Mouse (Mus musculus) liver, embryonic 14.5 days (tissue): ENCODE data around the gene Catip. TPM values are rescaled to one million over a fixed set of nuclear protein-coding genes. Genes with fewer than 3 reads are reported as not detected.

Experiments
- ATAC-seq: fragments of 200-750 bp; cut with Nextera tagmentation; 2 replicates; pipeline ENCODE4 v1.8.0; 2017; ENCODE audit warnings: moderate number of reproducible peaks, mild to moderate bottlenecking, moderate library complexity; ENCODE audit not compliant: insufficient read depth
- DNase-seq, 3 experiments: peaks; one replicate each; pipeline ENCODE4 v3.0.0-alpha.2; 2012 to 2013; ENCODE audit warnings: low read depth in 3 of 3, low spot score in 3 of 3
- H3K27ac ChIP-seq: fragments of 300-500 bp; sonication (generic); 2 replicates; pipeline ENCODE4 v1.5.1; 2014; ENCODE audit warnings: moderate library complexity, mild to moderate bottlenecking, control low read depth, inconsistent platforms
- H3K27me3 ChIP-seq: fragments of 300-500 bp; sonication (generic); 2 replicates; pipeline ENCODE4 v1.6.1; 2014; ENCODE audit warnings: mild to moderate bottlenecking, low read length, moderate library complexity; ENCODE audit not compliant: control insufficient read depth, insufficient read depth
- H3K36me3 ChIP-seq: fragments of 300-500 bp; sonication (generic); replicated peaks from 2 replicates; pipeline ENCODE4 v1.6.1; 2014; ENCODE audit warnings: low read depth; ENCODE audit not compliant: control insufficient read depth, insufficient read depth
- H3K4me1 ChIP-seq, 2 experiments: fragments of 200-500 bp in 1 of 2; fragments of 300-500 bp in 1 of 2; sonication (generic) in 1 of 2; replicated peaks; 2 replicates each; pipeline ENCODE4 v1.6.1; 2012 to 2014; ENCODE audit warnings: antibody characterized with exemption in 1 of 2, inconsistent platforms in 1 of 2, low read length in 1 of 2; ENCODE audit not compliant: control insufficient read depth in 2 of 2, insufficient read depth in 2 of 2
- H3K4me2 ChIP-seq: fragments of 300-500 bp; sonication (generic); 2 replicates; pipeline ENCODE4 v1.6.1; 2014; ENCODE audit warnings: low read depth, mild to moderate bottlenecking, control low read depth, moderate library complexity
- H3K4me3 ChIP-seq, 2 experiments: fragments of 200-500 bp in 1 of 2; fragments of 300-500 bp in 1 of 2; sonication (generic) in 1 of 2; 2 replicates each; pipeline ENCODE4 v1.5.1; 2012 to 2014; ENCODE audit warnings: low read depth in 2 of 2, low read length in 2 of 2, mild to moderate bottlenecking in 2 of 2, control low read depth in 1 of 2, inconsistent platforms in 1 of 2, moderate library complexity in 1 of 2; ENCODE audit not compliant: insufficient read depth in 1 of 2
- H3K9ac ChIP-seq: fragments of 300-500 bp; sonication (generic); replicated peaks from 2 replicates; pipeline ENCODE4 v1.6.1; 2014; ENCODE audit warnings: mild to moderate bottlenecking, control low read depth, moderate library complexity
- H3K9me3 ChIP-seq: fragments of 300-500 bp; sonication (generic); 2 replicates; pipeline ENCODE4 v1.6.1; 2016; ENCODE audit warnings: low read length, mixed read lengths; ENCODE audit not compliant: control insufficient read depth
- CTCF ChIP-seq: IDR thresholded peaks from 2 replicates; pipeline ENCODE4 v1.5.1; 2016; ENCODE audit warnings: antibody characterized with exemption, low read depth, control low read depth
- EP300 ChIP-seq: IDR thresholded peaks from 2 replicates; pipeline ENCODE4 v1.6.1; 2016; ENCODE audit warnings: antibody characterized with exemption, low read depth
- WGBS: fragments of 180-500 bp; shearing (Covaris S2); extraction: QIAGEN DNeasy Blood & Tissue Kit; methylation state at CpG from one replicate; pipeline ENCODE4 v1.1.7; 2014; ENCODE audit not compliant: insufficient replicate concordance; 5-methylcytosine and 5-hydroxymethylcytosine counted together
- polyA plus RNA-seq, 2 experiments: library from polyadenylated mRNA; depleted of rRNA in 1 of 2; stranded (reverse) in 1 of 2; unstranded in 1 of 2; fragments of >200 nt; fragmentation: Nextera tagmentation in 1 of 2; extraction: Ambion mirVana in 1 of 2; gene quantifications; 2 replicates each; pipeline versions ENCODE4 v1.2.1 to v1.2.3; 2012 to 2014

Gene Catip
- polyA plus RNA-seq, 2 experiments, result 0.10 TPM; not detected in 1

- WGBS, result 64% methylated on average over 9 of the region's 9 CpGs
- no peak overlapping the region for H3K4me2 ChIP-seq
- H3K27me3 ChIP-seq, result no peaks in the 10 kb centered on the region
- no peaks in the 10 kb centered on the region for H3K4me1 ChIP-seq
- no peak overlapping the region for H3K4me3 ChIP-seq
- no peak overlapping the region for H3K27ac ChIP-seq
- no peak for TF ChIP-seq EP300
- no peak for TF ChIP-seq CTCF
- no peak for ATAC-seq
- no peak for DNase-seq
- H3K36me3 ChIP-seq, result no peaks in the 10 kb centered on the region
- no peaks in the 10 kb centered on the region for H3K9me3 ChIP-seq
- H3K9ac ChIP-seq, result no peak overlapping the region
These were observed 8.3 kb upstream of the Catip start for GRCm38 (mm10) chr1:74353453-74354229.

GRCm38 (mm10) chr1:74357531-74357930 lies 4.4 kb upstream of the Catip start:
- H3K4me2 ChIP-seq, result no peak overlapping the region
- H3K36me3 ChIP-seq, result no peaks in the 10 kb centered on the region
- H3K4me1 ChIP-seq, result no peaks in the 10 kb centered on the region
- no peaks in the 10 kb centered on the region for H3K27me3 ChIP-seq
- TF ChIP-seq CTCF, result no peak
- TF ChIP-seq EP300, result no peak
- no peak overlapping the region for H3K27ac ChIP-seq
- H3K9me3 ChIP-seq, result no peaks in the 10 kb centered on the region
- ATAC-seq (no peak), DNase-seq (no peak)
- H3K4me3 ChIP-seq, result no peak overlapping the region
- H3K9ac ChIP-seq, result no peak overlapping the region

GRCm38 (mm10) chr1:74359952-74360517 lies 1.9 kb upstream of the Catip start:
- Histone ChIP-seq H3K9me3 (no peaks in the 10 kb centered on the region), H3K9ac (no peak overlapping the region), H3K4me3 (no peak overlapping the region), H3K27me3 (no peaks in the 10 kb centered on the region), H3K4me1 (no peaks in the 10 kb centered on the region; a peak in 2 of 4 replicates), H3K27ac (no peak overlapping the region), H3K36me3 (no peaks in the 10 kb centered on the region), H3K4me2 (no peak overlapping the region)
- no peak for TF ChIP-seq EP300
- WGBS, result 62% methylated on average over 5 of the region's 5 CpGs
- DNase-seq (no peak), ATAC-seq (no peak)

DNA sequence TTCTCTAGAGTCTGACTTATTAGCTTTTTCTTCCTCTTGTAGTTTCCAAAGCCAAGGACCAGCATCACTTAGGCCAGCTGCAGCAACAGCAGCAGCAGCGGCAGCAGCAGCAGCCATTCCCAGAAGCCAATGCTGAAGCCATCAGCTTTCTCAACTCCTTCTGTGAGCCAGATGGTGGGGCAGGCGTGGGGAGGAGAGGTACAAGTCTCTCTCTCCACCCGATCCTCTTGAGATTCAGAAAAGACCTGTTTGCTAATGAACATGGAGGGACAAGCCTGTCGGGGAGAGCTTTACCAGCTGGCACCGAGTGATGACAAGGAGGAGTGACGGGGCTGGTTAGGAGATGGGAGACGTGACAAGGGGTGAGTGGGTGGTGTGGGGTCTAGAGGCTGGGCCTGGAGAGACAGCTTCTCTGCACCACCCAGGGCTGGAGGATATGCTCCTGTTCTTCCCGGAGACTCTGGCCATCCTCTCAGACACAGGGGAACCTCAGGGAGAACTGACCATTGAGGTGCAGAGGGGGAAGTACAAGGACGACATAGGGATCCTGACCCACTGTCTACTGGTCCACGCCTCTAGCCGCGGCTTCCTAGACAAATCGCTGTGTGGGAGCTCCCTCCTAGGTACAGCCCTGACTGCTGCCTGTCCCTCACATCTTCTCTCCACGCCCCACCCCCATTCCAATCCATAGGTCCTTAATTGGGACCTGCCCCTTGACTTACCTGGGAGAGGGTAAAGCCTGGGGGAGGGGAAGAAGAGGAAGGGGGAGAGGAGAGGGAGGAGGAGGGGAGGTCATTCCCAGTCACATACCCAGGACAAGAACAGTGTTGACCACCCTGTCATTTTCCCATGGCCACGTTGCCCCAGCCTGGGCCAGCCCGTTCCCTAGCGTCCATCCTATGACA lies 669 bp downstream of the Catip start:
- peaks cover 0 to 2% of the 10 kb centered on the region in 2 experiments; a peak in 2 of 4 replicates for H3K4me1 ChIP-seq
- DNase-seq, result no peak
- no peaks in the 10 kb centered on the region for H3K27me3 ChIP-seq
- no peak for TF ChIP-seq CTCF
- TF ChIP-seq EP300, result no peak
- WGBS, result 56% methylated on average over 17 of the region's 17 CpGs
- no peak overlapping the region for H3K9ac ChIP-seq
- no peak overlapping the region for H3K4me3 ChIP-seq
- H3K9me3 ChIP-seq, result no peaks in the 10 kb centered on the region
- H3K27ac ChIP-seq, result no peak overlapping the region
- no peaks in the 10 kb centered on the region for H3K36me3 ChIP-seq
- H3K4me2 ChIP-seq, result no peak overlapping the region
- ATAC-seq, result no peak

DNA sequence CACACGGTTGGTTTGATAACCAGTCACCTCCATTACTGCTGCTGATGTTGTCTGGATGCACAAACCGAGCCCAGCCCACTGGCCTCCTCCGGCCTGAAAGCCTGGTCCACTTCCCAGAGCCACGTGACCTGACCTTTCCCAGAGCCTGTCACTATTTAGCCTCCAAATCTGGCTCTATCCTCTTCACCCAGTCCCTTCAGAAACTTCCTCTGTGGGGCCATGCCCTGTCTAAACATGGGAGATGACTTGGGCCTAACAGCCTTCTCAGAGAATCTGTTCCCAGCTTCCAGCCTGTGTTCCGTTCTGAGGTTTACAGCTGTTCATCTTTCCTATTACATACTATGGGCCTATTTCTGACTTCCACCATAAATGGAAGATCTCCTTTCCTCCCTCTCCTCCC lies 1.5 kb downstream of the Catip start:
- H3K4me3 ChIP-seq, result no peak overlapping the region
- no peak overlapping the region for H3K4me2 ChIP-seq
- 36% methylated on average over 5 of the region's 5 CpGs for WGBS
- no peak overlapping the region for H3K9ac ChIP-seq
- H3K36me3 ChIP-seq, result no peaks in the 10 kb centered on the region
- TF ChIP-seq EP300, result no peak
- TF ChIP-seq CTCF, result no peak
- no peak overlapping the region for H3K27ac ChIP-seq
- H3K4me1 ChIP-seq, result peaks cover 0 to 6% of the 10 kb centered on the region in 2 experiments; a peak in 3 of 4 replicates
- no peak for ATAC-seq
- no peak for DNase-seq
- H3K9me3 ChIP-seq, result no peaks in the 10 kb centered on the region
- no peaks in the 10 kb centered on the region for H3K27me3 ChIP-seq
